8 mouse cellular contexts compared by ENCODE assay signal in genomic region chr14:31954945-31955344, GRCm38 (mm10).
A peak's percentile ranks its signal among the peaks of the same experiment; 100 is the strongest.
DNase-seq lines count a peak whose midpoint lies in the region; ATAC-seq and TF ChIP-seq lines count a peak whose summit lies in the region.

No protein-coding gene starts in this region.

- H3K4me3 ChIP-seq in forebrain, embryonic 16.5 days (replicated peaks; ENCODE audit: low read length), result no peak overlapping the region
- H3K4me3 ChIP-seq in hindbrain, embryonic 16.5 days (ENCODE audit: low read length), result no peak overlapping the region

- no peaks in the 10 kb centered on the region for H3K36me3 ChIP-seq in forebrain, embryonic 16.5 days (ENCODE audit: control insufficient read depth, insufficient read depth)
- no peaks in the 10 kb centered on the region for H3K36me3 ChIP-seq in hindbrain, embryonic 16.5 days (ENCODE audit: control insufficient read depth, insufficient read depth, low read length)

- POLR2A ChIA-PET in Patski (lab: Charles Lee), result no interaction called here

- H3K4me2 ChIP-seq in forebrain, embryonic 16.5 days (ENCODE audit: low read length), result no peak overlapping the region
- H3K4me2 ChIP-seq in hindbrain, embryonic 16.5 days (ENCODE audit: low read length), result no peak overlapping the region

- no peak overlapping the region for H3K9ac ChIP-seq in forebrain, embryonic 16.5 days (replicated peaks; ENCODE audit: low read depth, low read length)
- H3K9ac ChIP-seq in hindbrain, embryonic 16.5 days (ENCODE audit: low read depth, low read length), result no peak overlapping the region

- CTCF ChIA-PET in Patski (lab: Charles Lee), result interaction anchor here (0.6 to 5.3 kb wide), 14 partner anchors 9 to 161 kb away, joined by 3 to 72 read pairs (median 3); partner anchors contain the start of gene Galnt15

- no peak for ATAC-seq in Patski
- peak; percentile 83 for ATAC-seq in forebrain, embryonic 16.5 days
- peak; percentile 80 for ATAC-seq in hindbrain, embryonic 16.5 days
- ATAC-seq in megakaryocyte progenitor cell, adult 5-6 weeks (replicated peaks; ENCODE audit: poor library complexity), result peak; percentile 89

- in situ Hi-C loops in Patski (cut with MboI; ENCODE audit: low pct_unique_long_range_greater_than_20kb), result loop anchor here (5.0 kb wide), 4 partner anchors 77 to 298 kb away; no protein-coding TSS in a partner anchor

- no peaks in the 10 kb centered on the region for H3K9me3 ChIP-seq in forebrain, embryonic 16.5 days (ENCODE audit: control insufficient read depth, low read length)
- H3K9me3 ChIP-seq in hindbrain, embryonic 16.5 days (ENCODE audit: control insufficient read depth, low read length), result no peaks in the 10 kb centered on the region

- no peak for DNase-seq in Patski (ENCODE audit: low read depth, low spot score)
- peak; percentile 81 for DNase-seq in cerebellum, adult 11-12 months
- peak; percentile 79 for DNase-seq in left cerebral cortex, adult 11 months (ENCODE audit: low spot score)
- DNase-seq in right cerebral cortex, postnatal 10 days (ENCODE audit: low spot score in 2 of 2), result peak; percentile 89 to 93
- DNase-seq in urinary bladder, postnatal 25 days (ENCODE audit: low spot score), result peak; percentile 79

- H3K4me1 ChIP-seq in forebrain, embryonic 16.5 days (replicated peaks; ENCODE audit: control insufficient read depth, insufficient read depth, low read length), result no peaks in the 10 kb centered on the region; the same call in 1 of the 2 replicates
- no peaks in the 10 kb centered on the region for H3K4me1 ChIP-seq in hindbrain, embryonic 16.5 days (ENCODE audit: control insufficient read depth, insufficient read depth, low read depth, low read length)

- 2% methylated on average over 4 of the region's 4 CpGs for WGBS in forebrain, embryonic 16.5 days
- 5% methylated on average over 4 of the region's 4 CpGs for whole genome bisulfite sequencing in hindbrain, embryonic 16.5 days

- no peak overlapping the region for H3K27ac ChIP-seq in forebrain, embryonic 16.5 days (ENCODE audit: low read length)
- no peak overlapping the region for H3K27ac ChIP-seq in hindbrain, embryonic 16.5 days (ENCODE audit: low read depth, low read length)

- peak; percentile 77 for TF ChIP-seq CTCF in Patski (IDR thresholded peaks at IDR 0.05)

- H3K27me3 ChIP-seq in Patski, result no peaks in the 10 kb centered on the region
- H3K27me3 ChIP-seq in forebrain, embryonic 16.5 days (replicated peaks; ENCODE audit: control insufficient read depth, insufficient read depth, low read length), result no peaks in the 10 kb centered on the region
- no peaks in the 10 kb centered on the region for H3K27me3 ChIP-seq in hindbrain, embryonic 16.5 days (replicated peaks; ENCODE audit: control insufficient read depth, insufficient read depth, low read length)
